Mouse (Mus musculus): ENCODE measurements around the gene Rsbn1. TPM values are rescaled to one million over a fixed set of nuclear protein-coding genes. Genes with fewer than 3 reads are reported as not detected.

Rsbn1 gene
- polyA plus RNA-seq, 1 experiment from 2014 or later: 24.6 TPM

GRCm38 (mm10) chr3:103904705-103905104 lies 9.2 kb upstream of the Rsbn1 start:
- WGBS: 93% methylated on average over 1 of the region's 1 CpGs
- H3K4me3 ChIP-seq (ENCODE audit: low read depth, low read length): no peak overlapping the region
- no peak overlapping the region for H3K4me2 ChIP-seq (ENCODE audit: low read depth, low read length)
- no peaks in the 10 kb centered on the region for H3K9me3 ChIP-seq (ENCODE audit: control insufficient read depth, low read length)
- ATAC-seq (ENCODE audit: low read depth): no peak
- no peaks in the 10 kb centered on the region for H3K36me3 ChIP-seq (ENCODE audit: control insufficient read depth, insufficient read depth, low read length)
- no peaks in the 10 kb centered on the region for H3K27me3 ChIP-seq (ENCODE audit: control insufficient read depth, insufficient read depth, low read length)
- H3K9ac ChIP-seq (replicated peaks; ENCODE audit: low read depth, low read length): no peak overlapping the region
- H3K27ac ChIP-seq (ENCODE audit: low read depth, low read length): no peak overlapping the region
- no peaks in the 10 kb centered on the region for H3K4me1 ChIP-seq (ENCODE audit: control insufficient read depth, insufficient read depth, low read length)

- no peak overlapping the region for H3K9ac ChIP-seq (replicated peaks; ENCODE audit: low read depth, low read length)
- H3K27ac ChIP-seq (ENCODE audit: low read depth, low read length): no peak overlapping the region
- no peaks in the 10 kb centered on the region for H3K36me3 ChIP-seq (ENCODE audit: control insufficient read depth, insufficient read depth, low read length)
- H3K4me3 ChIP-seq (ENCODE audit: low read depth, low read length): no peak overlapping the region
- no peak overlapping the region for H3K4me2 ChIP-seq (ENCODE audit: low read depth, low read length)
- no peak for ATAC-seq (ENCODE audit: low read depth)
- H3K9me3 ChIP-seq (ENCODE audit: control insufficient read depth, low read length): no peaks in the 10 kb centered on the region
- 81% methylated on average over 5 of the region's 5 CpGs for WGBS
- H3K4me1 ChIP-seq (ENCODE audit: control insufficient read depth, insufficient read depth, low read length): no peaks in the 10 kb centered on the region
- H3K27me3 ChIP-seq (ENCODE audit: control insufficient read depth, insufficient read depth, low read length): no peaks in the 10 kb centered on the region
Measured at GRCm38 (mm10) chr3:103907335-103908030, 6.4 kb upstream of the Rsbn1 start.

- Histone ChIP-seq H3K36me3 (ENCODE audit: control insufficient read depth, insufficient read depth, low read length) (no peaks in the 10 kb centered on the region), H3K4me2 (ENCODE audit: low read depth, low read length) (no peak overlapping the region), H3K27me3 (ENCODE audit: control insufficient read depth, insufficient read depth, low read length) (no peaks in the 10 kb centered on the region), H3K4me3 (ENCODE audit: low read depth, low read length) (no peak overlapping the region), H3K27ac (ENCODE audit: low read depth, low read length) (no peak overlapping the region), H3K4me1 (ENCODE audit: control insufficient read depth, insufficient read depth, low read length) (no peaks in the 10 kb centered on the region), H3K9ac (replicated peaks; ENCODE audit: low read depth, low read length) (no peak overlapping the region), H3K9me3 (ENCODE audit: control insufficient read depth, low read length) (no peaks in the 10 kb centered on the region)
- no peak for ATAC-seq (ENCODE audit: low read depth)
- 77% methylated on average over 2 of the region's 2 CpGs for WGBS
Measured at GRCm38 (mm10) chr3:103908781-103909180, 5.1 kb upstream of the Rsbn1 start.

GRCm38 (mm10) chr3:103913451-103913961 lies 414 bp upstream of the Rsbn1 start:
- H3K4me1 ChIP-seq (ENCODE audit: control insufficient read depth, insufficient read depth, low read length): peaks cover 10% of the 10 kb centered on the region
- H3K27ac ChIP-seq (ENCODE audit: low read depth, low read length): peak overlapping the region; percentile 80
- ATAC-seq (ENCODE audit: low read depth): peak; percentile 10; the same call in 1 of the 2 replicates
- peak overlapping the region; percentile 51 for H3K9ac ChIP-seq (replicated peaks; ENCODE audit: low read depth, low read length)
- no peaks in the 10 kb centered on the region for H3K9me3 ChIP-seq (ENCODE audit: control insufficient read depth, low read length)
- 3% methylated on average over 11 of the region's 11 CpGs for WGBS
- H3K4me3 ChIP-seq (ENCODE audit: low read depth, low read length): peak overlapping the region; percentile 92
- peak overlapping the region; percentile 60 for H3K4me2 ChIP-seq (ENCODE audit: low read depth, low read length)
- H3K36me3 ChIP-seq (ENCODE audit: control insufficient read depth, insufficient read depth, low read length): no peaks in the 10 kb centered on the region
- H3K27me3 ChIP-seq (ENCODE audit: control insufficient read depth, insufficient read depth, low read length): no peaks in the 10 kb centered on the region

GRCm38 (mm10) chr3:103914732-103915508 lies 1.0 kb downstream of the Rsbn1 start:
- H3K4me1 ChIP-seq (ENCODE audit: control insufficient read depth, insufficient read depth, low read length): peaks cover 10% of the 10 kb centered on the region
- H3K27me3 ChIP-seq (ENCODE audit: control insufficient read depth, insufficient read depth, low read length): no peaks in the 10 kb centered on the region
- peak; percentile 49 for ATAC-seq (ENCODE audit: low read depth)
- H3K4me2 ChIP-seq (ENCODE audit: low read depth, low read length): peak overlapping the region; percentile 65
- peak overlapping the region; percentile 92 for H3K4me3 ChIP-seq (ENCODE audit: low read depth, low read length)
- peak overlapping the region; percentile 93 for H3K27ac ChIP-seq (ENCODE audit: low read depth, low read length)
- H3K36me3 ChIP-seq (ENCODE audit: control insufficient read depth, insufficient read depth, low read length): no peaks in the 10 kb centered on the region
- no peaks in the 10 kb centered on the region for H3K9me3 ChIP-seq (ENCODE audit: control insufficient read depth, low read length)
- under 1% methylated on average over 60 of the region's 60 CpGs for WGBS
- peak overlapping the region; percentile 95 for H3K9ac ChIP-seq (replicated peaks; ENCODE audit: low read depth, low read length)

- no peaks in the 10 kb centered on the region for H3K36me3 ChIP-seq (ENCODE audit: control insufficient read depth, insufficient read depth, low read length)
- 6% methylated on average over 7 of the region's 7 CpGs for WGBS
- no peaks in the 10 kb centered on the region for H3K27me3 ChIP-seq (ENCODE audit: control insufficient read depth, insufficient read depth, low read length)
- ATAC-seq (ENCODE audit: low read depth): no peak
- H3K9me3 ChIP-seq (ENCODE audit: control insufficient read depth, low read length): no peaks in the 10 kb centered on the region
- H3K9ac ChIP-seq (replicated peaks; ENCODE audit: low read depth, low read length): peak overlapping the region; percentile 95
- peak overlapping the region; percentile 92 for H3K4me3 ChIP-seq (ENCODE audit: low read depth, low read length)
- H3K4me1 ChIP-seq (ENCODE audit: control insufficient read depth, insufficient read depth, low read length): peaks cover 10% of the 10 kb centered on the region
- H3K27ac ChIP-seq (ENCODE audit: low read depth, low read length): peak overlapping the region; percentile 93
- H3K4me2 ChIP-seq (ENCODE audit: low read depth, low read length): peak overlapping the region; percentile 65
Measured at GRCm38 (mm10) chr3:103915509-103915896, 1.6 kb downstream of the Rsbn1 start.

GRCm38 (mm10) chr3:103916205-103916838 lies 2.4 kb downstream of the Rsbn1 start:
- peak overlapping the region; percentile 65 for H3K4me2 ChIP-seq (ENCODE audit: low read depth, low read length)
- no peaks in the 10 kb centered on the region for H3K27me3 ChIP-seq (ENCODE audit: control insufficient read depth, insufficient read depth, low read length)
- peak overlapping the region; percentile 5; the same call in 1 of the 2 replicates for H3K9ac ChIP-seq (replicated peaks; ENCODE audit: low read depth, low read length)
- no peak for ATAC-seq (ENCODE audit: low read depth)
- no peak overlapping the region for H3K27ac ChIP-seq (ENCODE audit: low read depth, low read length)
- no peaks in the 10 kb centered on the region for H3K9me3 ChIP-seq (ENCODE audit: control insufficient read depth, low read length)
- peaks cover 10% of the 10 kb centered on the region for H3K4me1 ChIP-seq (ENCODE audit: control insufficient read depth, insufficient read depth, low read length)
- no peaks in the 10 kb centered on the region for H3K36me3 ChIP-seq (ENCODE audit: control insufficient read depth, insufficient read depth, low read length)
- peak overlapping the region; percentile 92 for H3K4me3 ChIP-seq (ENCODE audit: low read depth, low read length)
- WGBS: 23% methylated on average over 5 of the region's 5 CpGs

- Histone ChIP-seq H3K4me2 (ENCODE audit: low read depth, low read length) (peak overlapping the region; percentile 65), H3K9me3 (ENCODE audit: control insufficient read depth, low read length) (no peaks in the 10 kb centered on the region), H3K27me3 (ENCODE audit: control insufficient read depth, insufficient read depth, low read length) (no peaks in the 10 kb centered on the region), H3K4me3 (ENCODE audit: low read depth, low read length) (peak overlapping the region; percentile 92), H3K4me1 (ENCODE audit: control insufficient read depth, insufficient read depth, low read length) (peaks cover 10% of the 10 kb centered on the region), H3K36me3 (ENCODE audit: control insufficient read depth, insufficient read depth, low read length) (no peaks in the 10 kb centered on the region), H3K9ac (replicated peaks; ENCODE audit: low read depth, low read length) (peak overlapping the region; percentile 5; the same call in 1 of the 2 replicates), H3K27ac (ENCODE audit: low read depth, low read length) (no peak overlapping the region)
- 76% methylated on average over 3 of the region's 3 CpGs for WGBS
- no peak for ATAC-seq (ENCODE audit: low read depth)
Measured at GRCm38 (mm10) chr3:103916839-103917237, 2.9 kb downstream of the Rsbn1 start.
